Mouse (Mus musculus): ENCODE results near the gene Zfp866. TPM values are rescaled to one million over a fixed set of nuclear protein-coding genes. Genes with fewer than 3 reads are reported as not detected.

Gene Zfp866
- polyA plus RNA-seq (2014; fragmentation: Illumina TruSeq; extraction: RNeasy Lipid Tissue Mini Kit (QIAGEN cat#74804)) = 70.2 TPM

GRCm38 (mm10) chr8:69790773-69791367, at the start of gene Zfp866, which contains the start of gene Atp13a1:
Gene Zfp866, minus strand, starts transcription at chr8:69791178.
Gene Atp13a1, plus strand, starts transcription at chr8:69791163.

GRCm38 (mm10) chr8:69832298-69832853, 41.4 kb upstream of the Zfp866 start, which contains the start of gene Pbx4:
Gene Pbx4, plus strand, starts transcription at chr8:69832491.

GRCm38 (mm10) chr8:69822386-69823191, 31.6 kb upstream of the Zfp866 start, which contains the start of gene Lpar2:
Gene Lpar2, plus strand, starts transcription at chr8:69822429.

GRCm38 (mm10) chr8:69808094-69808863, 17.3 kb upstream of the Zfp866 start, which contains the start of gene Gmip:
Gene Gmip, plus strand, starts transcription at chr8:69808679.

GRCm38 (mm10) chr8:69774503-69775148, 16.4 kb downstream of the Zfp866 start, which contains the start of gene Gm20422:
Gene Gm20422, minus strand, starts transcription at chr8:69774886.

GRCm38 (mm10) chr8:69749544-69750454, 41.2 kb downstream of the Zfp866 start, which contains the start of gene Zfp963:
Gene Zfp963, minus strand, starts transcription at chr8:69749970.

Other genes with a start within 250 kb of the Zfp866 start
- 72.6 TPM for gene Zfp868, start 165.6 kb downstream of the Zfp866 start, polyA plus RNA-seq (2014; fragmentation: Illumina TruSeq; extraction: RNeasy Lipid Tissue Mini Kit (QIAGEN cat#74804))
- gene Zfp964, start 136.7 kb downstream of the Zfp866 start, polyA plus RNA-seq (2014; fragmentation: Illumina TruSeq; extraction: RNeasy Lipid Tissue Mini Kit (QIAGEN cat#74804)) = 22.3 TPM
- gene Zfp869, start 80.5 kb downstream of the Zfp866 start, polyA plus RNA-seq (2014; fragmentation: Illumina TruSeq; extraction: RNeasy Lipid Tissue Mini Kit (QIAGEN cat#74804)) = 74.4 TPM
- 16.9 TPM for gene Zfp963, start 41.2 kb downstream of the Zfp866 start, polyA plus RNA-seq (2014; fragmentation: Illumina TruSeq; extraction: RNeasy Lipid Tissue Mini Kit (QIAGEN cat#74804))
- gene Gm20422, start 16.3 kb downstream of the Zfp866 start, polyA plus RNA-seq (2014; fragmentation: Illumina TruSeq; extraction: RNeasy Lipid Tissue Mini Kit (QIAGEN cat#74804)) = not detected
- gene Atp13a1, start within 50 bp of the Zfp866 start, polyA plus RNA-seq (2014; fragmentation: Illumina TruSeq; extraction: RNeasy Lipid Tissue Mini Kit (QIAGEN cat#74804)) = 1.3 TPM
- 1.9 TPM for gene Gmip, start 17.5 kb upstream of the Zfp866 start, polyA plus RNA-seq (2014; fragmentation: Illumina TruSeq; extraction: RNeasy Lipid Tissue Mini Kit (QIAGEN cat#74804))
- gene Lpar2, start 31.3 kb upstream of the Zfp866 start, polyA plus RNA-seq (2014; fragmentation: Illumina TruSeq; extraction: RNeasy Lipid Tissue Mini Kit (QIAGEN cat#74804)) = 2.7 TPM
- gene Pbx4, start 41.3 kb upstream of the Zfp866 start, polyA plus RNA-seq (2014; fragmentation: Illumina TruSeq; extraction: RNeasy Lipid Tissue Mini Kit (QIAGEN cat#74804)) = 0.91 TPM
- not detected for gene Cilp2, start 96.5 kb upstream of the Zfp866 start, polyA plus RNA-seq (2014; fragmentation: Illumina TruSeq; extraction: RNeasy Lipid Tissue Mini Kit (QIAGEN cat#74804))
- gene Tssk6, start 111.0 kb upstream of the Zfp866 start, polyA plus RNA-seq (2014; fragmentation: Illumina TruSeq; extraction: RNeasy Lipid Tissue Mini Kit (QIAGEN cat#74804)) = not detected
- not detected for gene Ndufa13, start 111.4 kb upstream of the Zfp866 start, polyA plus RNA-seq (2014; fragmentation: Illumina TruSeq; extraction: RNeasy Lipid Tissue Mini Kit (QIAGEN cat#74804))
- gene Yjefn3, start 111.5 kb upstream of the Zfp866 start, polyA plus RNA-seq (2014; fragmentation: Illumina TruSeq; extraction: RNeasy Lipid Tissue Mini Kit (QIAGEN cat#74804)) = not detected
- gene Gatad2a, start 205.2 kb upstream of the Zfp866 start, polyA plus RNA-seq (2014; fragmentation: Illumina TruSeq; extraction: RNeasy Lipid Tissue Mini Kit (QIAGEN cat#74804)) = 8.7 TPM